Mouse (Mus musculus) spleen, adult 2 months (tissue): Measurements from ENCODE around the gene Dnajc13.

ENCODE experiments used
- CTCF ChIP-seq: fragments of 200-500 bp; IDR thresholded peaks from 2 replicates; pipeline ENCODE4 v1.5.1; 2011; ENCODE audit warnings: mild to moderate bottlenecking, inconsistent platforms; ENCODE audit not compliant: insufficient read depth, insufficient read length, insufficient replicate concordance; ENCODE audit errors: extremely low read depth
- POLR2A ChIP-seq: fragments of 200-500 bp; IDR thresholded peaks from 2 replicates; pipeline ENCODE4 v1.6.1; 2011; ENCODE audit warnings: low read depth, low read length, inconsistent platforms

- no peak for TF ChIP-seq POLR2A
- TF ChIP-seq CTCF = no peak
Observed at GRCm38 (mm10) chr9:104171651-104172050, 91.1 kb downstream of the Dnajc13 start.
